Mouse (Mus musculus) MEL (cell line): ENCODE measurements around the gene Nup93.

Experiments
- CTCF ChIP-seq, 3 experiments: IDR thresholded peaks in 2 of 3; conservative IDR thresholded peaks in 1 of 3; 2 replicates each; pipeline ENCODE4 v1.5.1; 2011 to 2012; ENCODE audit warnings: low read length in 3 of 3, low read depth in 2 of 3, mild to moderate bottlenecking in 2 of 3, improper control_type of control experiment in 1 of 3, inconsistent platforms in 1 of 3, mixed read lengths in 1 of 3, moderate library complexity in 1 of 3; ENCODE audit not compliant: control insufficient read depth in 1 of 3, insufficient read depth in 1 of 3, poor library complexity in 1 of 3, severe bottlenecking in 1 of 3
- ELF1 ChIP-seq: IDR thresholded peaks from 2 replicates; pipeline ENCODE4 v1.6.1; 2014; ENCODE audit warnings: low read depth, mild to moderate bottlenecking, inconsistent platforms, low read length, improper control_type of control experiment, moderate library complexity
- EP300 ChIP-seq, 2 experiments: IDR thresholded peaks; 2 replicates each; pipeline ENCODE4 v1.6.1; 2011; ENCODE audit warnings: improper control_type of control experiment in 2 of 2, low read length in 2 of 2, low read depth in 1 of 2, mild to moderate bottlenecking in 1 of 2
- ETS1 ChIP-seq: IDR thresholded peaks from 2 replicates; pipeline ENCODE4 v1.6.1; 2012; ENCODE audit warnings: low read depth, mild to moderate bottlenecking, inconsistent platforms, low read length, improper control_type of control experiment, moderate library complexity
- GATA1 ChIP-seq: IDR thresholded peaks from 2 replicates; pipeline ENCODE4 v1.6.1; 2011; ENCODE audit warnings: low read depth, low read length, improper control_type of control experiment
- MAZ ChIP-seq: IDR thresholded peaks from 2 replicates; pipeline ENCODE4 v1.6.1; 2012; ENCODE audit warnings: low read depth, mild to moderate bottlenecking, inconsistent platforms, low read length, improper control_type of control experiment
- POLR2A ChIP-seq, 2 experiments: IDR thresholded peaks; 2 replicates each; pipeline ENCODE4 v1.6.1; 2011 to 2012; ENCODE audit warnings: low read length in 2 of 2, mild to moderate bottlenecking in 2 of 2, control low read depth in 1 of 2, improper control_type of control experiment in 1 of 2, low read depth in 1 of 2, moderate library complexity in 1 of 2; ENCODE audit not compliant: control insufficient read depth in 1 of 2, insufficient read depth in 1 of 2, poor library complexity in 1 of 2
- POLR2AphosphoS5 ChIP-seq: IDR thresholded peaks from 2 replicates; pipeline ENCODE4 v1.6.1; 2012; ENCODE audit warnings: low read depth, borderline replicate concordance, mild to moderate bottlenecking, inconsistent platforms, low read length, moderate library complexity, mixed read lengths
- UBTF ChIP-seq: IDR thresholded peaks from 2 replicates; pipeline ENCODE4 v1.6.1; 2012; ENCODE audit warnings: low read depth, mild to moderate bottlenecking, inconsistent platforms, low read length, improper control_type of control experiment, moderate library complexity, borderline replicate concordance; ENCODE audit not compliant: insufficient read depth
- USF2 ChIP-seq, 2 experiments: IDR thresholded peaks; 2 replicates each; pipeline ENCODE4 v1.6.1; 2011 to 2012; ENCODE audit warnings: improper control_type of control experiment in 2 of 2, low read length in 2 of 2, borderline replicate concordance in 1 of 2, inconsistent platforms in 1 of 2, low read depth in 1 of 2, mild to moderate bottlenecking in 1 of 2; ENCODE audit not compliant: insufficient read depth in 1 of 2
- ZMIZ1 ChIP-seq: IDR thresholded peaks from 2 replicates; pipeline ENCODE4 v1.6.1; 2012; ENCODE audit warnings: low read depth, mild to moderate bottlenecking, inconsistent platforms, low read length, improper control_type of control experiment, moderate library complexity
- ZNF384 ChIP-seq: IDR thresholded peaks from 2 replicates; pipeline ENCODE4 v1.6.1; 2012; ENCODE audit warnings: low read depth, mild to moderate bottlenecking, inconsistent platforms, low read length, improper control_type of control experiment

- TF ChIP-seq ZMIZ1 (no peak), USF2 (IDR thresholded peaks at IDR 0.05; ENCODE audit: borderline replicate concordance in 1 of 2, insufficient read depth in 1 of 2, low read depth in 1 of 2, low read length in 2 of 2) (no peak), CTCF (IDR thresholded peaks at IDR 0.05 in 2 of 3, conservative IDR thresholded peaks at IDR 0.05 in 1 of 3; ENCODE audit: control insufficient read depth in 1 of 3, insufficient read depth in 1 of 3, low read depth in 2 of 3, low read length in 3 of 3, poor library complexity in 1 of 3, severe bottlenecking in 1 of 3) (no peak), POLR2AphosphoS5 (no peak), POLR2A (IDR thresholded peaks at IDR 0.05; ENCODE audit: control insufficient read depth in 1 of 2, insufficient read depth in 1 of 2, low read depth in 1 of 2, low read length in 2 of 2, poor library complexity in 1 of 2) (no peak), ETS1 (no peak), GATA1 (no peak), ZNF384 (no peak), ELF1 (no peak), UBTF (no peak), EP300 (IDR thresholded peaks at IDR 0.05; ENCODE audit: low read depth in 1 of 2, low read length in 2 of 2) (no peak), MAZ (no peak)
Measured at GRCm38 (mm10) chr8:94227381-94227939, 13.1 kb downstream of the Nup93 start.
